Mouse (Mus musculus) cerebellum, adult 2 months (tissue): ENCODE results near the gene Tmem132c. TPM values are rescaled to one million over a fixed set of nuclear protein-coding genes. Genes with fewer than 3 reads are reported as not detected.
A peak's percentile ranks its signal among the peaks of the same experiment; 100 is the strongest.

Experiments
- DNase-seq, 2 experiments: peaks; one replicate each; pipeline ENCODE4 v3.0.0; 2021
- H3K27ac ChIP-seq: fragments of 200-500 bp; 2 replicates; pipeline ENCODE4 v1.5.1; 2012; ENCODE audit warnings: low read length, control low read depth, inconsistent platforms; ENCODE audit not compliant: insufficient read depth
- H3K27me3 ChIP-seq: fragments of 200-500 bp; 2 replicates; pipeline ENCODE4 v1.6.1; 2012; ENCODE audit warnings: inconsistent platforms, mild to moderate bottlenecking, low read length, moderate library complexity; ENCODE audit not compliant: control insufficient read depth, insufficient read depth
- H3K4me1 ChIP-seq: fragments of 200-500 bp; 2 replicates; pipeline ENCODE4 v1.6.1; 2011; ENCODE audit warnings: low read length; ENCODE audit not compliant: control insufficient read depth, insufficient read depth
- H3K4me3 ChIP-seq: fragments of 200-500 bp; replicated peaks from 2 replicates; pipeline ENCODE3; 2011; ENCODE audit warnings: mild to moderate bottlenecking, low read depth, low read length, control low read depth; ENCODE audit not compliant: insufficient read depth
- CTCF ChIP-seq: fragments of 200-500 bp; IDR thresholded peaks from 2 replicates; pipeline ENCODE4 v1.5.1; 2011; ENCODE audit warnings: low read depth, mild to moderate bottlenecking, control low read depth, low read length, moderate library complexity, borderline replicate concordance; ENCODE audit not compliant: insufficient read depth
- POLR2A ChIP-seq: fragments of 200-500 bp; IDR thresholded peaks from 2 replicates; pipeline ENCODE4 v1.6.1; 2011; ENCODE audit warnings: low read length, control low read depth, borderline replicate concordance; ENCODE audit not compliant: insufficient read depth
- WGBS: fragments of 180-500 bp; shearing (Covaris S2); methylation state at CpG from one replicate; pipeline ENCODE4 v1.1.7; 2018; 5-methylcytosine and 5-hydroxymethylcytosine counted together
- polyA plus RNA-seq: library from polyadenylated mRNA; depleted of rRNA; stranded (reverse); fragments of >200 nt; gene quantifications from 2 replicates; pipeline ENCODE4 v1.2.3, GENCODE M21; 2012

Tmem132c gene
- polyA plus RNA-seq, 1 experiment: 14.0 TPM

DNA sequence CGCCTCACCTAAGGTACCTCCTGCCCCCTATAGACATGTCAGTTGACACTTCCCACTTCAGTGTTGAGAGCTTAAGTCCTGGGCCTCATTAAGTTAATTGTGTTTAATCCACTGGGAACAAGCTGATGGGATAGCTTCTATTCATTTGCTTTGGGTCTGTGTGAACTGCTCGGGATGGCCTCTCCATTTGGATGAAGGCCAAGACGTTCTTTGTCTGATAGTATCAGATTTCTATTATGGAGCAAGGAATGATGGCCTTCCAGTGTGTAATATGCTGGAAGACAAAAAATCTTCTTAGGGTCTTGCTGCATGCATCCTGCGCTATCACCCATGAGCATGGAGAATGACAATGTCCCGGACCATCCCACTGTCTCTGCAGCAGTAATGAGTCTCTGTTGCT is 141.0 kb downstream of the Tmem132c start:
- Histone ChIP-seq H3K4me1 (peaks cover 30% of the 10 kb centered on the region), H3K27me3 (no peaks in the 10 kb centered on the region), H3K4me3 (no peak overlapping the region), H3K27ac (no peak overlapping the region)
- WGBS: 81% methylated on average over 5 of the region's 5 CpGs
- DNase-seq: no peak
- TF ChIP-seq CTCF: no peak
- TF ChIP-seq POLR2A: no peak

DNA sequence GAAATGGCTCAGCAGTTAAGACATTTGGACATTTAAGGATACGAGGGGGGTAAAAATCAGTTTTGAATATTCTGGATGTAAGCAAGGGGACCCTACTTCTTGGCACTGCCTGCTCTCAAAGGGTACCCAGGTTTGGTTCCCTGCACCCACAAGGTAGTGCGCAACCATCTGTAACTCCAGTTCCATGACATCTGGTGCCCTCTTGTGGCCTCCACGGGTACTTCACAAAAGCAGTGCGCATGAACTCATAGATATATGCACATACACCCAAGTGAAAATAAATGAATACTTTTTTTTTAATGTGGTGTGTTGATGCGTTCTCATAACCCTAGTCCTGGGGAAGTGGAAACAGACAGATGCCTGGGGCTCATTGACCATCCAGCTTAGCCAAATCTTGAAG is 149.6 kb downstream of the Tmem132c start:
- DNase-seq: no peak
- Histone ChIP-seq H3K4me3 (no peak overlapping the region), H3K27ac (no peak overlapping the region), H3K4me1 (peaks cover 3% of the 10 kb centered on the region; the same call in 1 of the 2 replicates), H3K27me3 (no peaks in the 10 kb centered on the region)
- TF ChIP-seq POLR2A (no peak), CTCF (no peak)
- 93% methylated on average over 5 of the region's 5 CpGs for WGBS

DNA sequence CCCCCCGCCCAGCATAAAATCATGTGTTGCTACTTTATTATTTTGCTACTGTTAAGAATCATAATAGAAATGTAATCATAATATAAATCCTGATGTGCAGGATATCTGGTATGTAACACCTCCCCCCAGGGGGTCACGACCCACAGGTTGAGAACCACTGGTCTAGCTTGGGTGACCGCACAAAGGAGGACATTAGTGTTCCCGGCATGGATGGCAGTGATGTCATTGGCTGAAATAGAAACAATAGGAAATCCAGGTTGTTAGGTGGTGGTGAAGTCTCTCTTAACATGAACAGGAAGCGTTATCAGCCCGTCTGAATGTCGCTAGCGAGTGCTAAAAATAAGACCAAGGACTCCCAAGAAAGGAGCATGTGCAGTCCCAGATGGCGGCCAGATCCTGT is 155.3 kb downstream of the Tmem132c start:
- 75% methylated on average over 9 of the region's 9 CpGs for WGBS
- H3K4me3 ChIP-seq: no peak overlapping the region
- no peaks in the 10 kb centered on the region for H3K27me3 ChIP-seq
- no peak for TF ChIP-seq CTCF
- peaks cover 3% of the 10 kb centered on the region; the same call in 1 of the 2 replicates for H3K4me1 ChIP-seq
- H3K27ac ChIP-seq: no peak overlapping the region
- DNase-seq: no peak

DNA sequence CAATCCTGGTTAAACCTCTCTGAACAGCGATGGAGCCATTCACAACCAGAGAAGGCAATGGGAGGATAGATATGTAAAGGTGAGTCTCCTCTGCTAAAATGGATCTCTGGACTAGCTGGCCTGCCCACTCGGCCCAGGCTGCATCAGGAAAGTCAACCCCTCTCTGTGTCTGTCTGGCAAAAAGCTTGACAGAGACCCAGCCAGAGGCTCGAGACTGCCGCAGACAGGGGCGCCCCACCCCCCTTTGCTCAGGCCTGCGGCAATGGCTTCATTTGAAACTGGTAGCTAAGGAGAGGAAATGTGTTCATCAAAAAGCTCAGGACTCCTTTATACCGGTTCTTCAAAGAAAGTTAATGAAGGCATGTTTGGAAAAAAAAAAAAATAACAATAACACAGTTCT is 156.4 kb downstream of the Tmem132c start:
- no peak overlapping the region for H3K27ac ChIP-seq
- DNase-seq: no peak
- no peak for TF ChIP-seq CTCF
- H3K27me3 ChIP-seq: no peaks in the 10 kb centered on the region
- 54% methylated on average over 7 of the region's 7 CpGs for WGBS
- no peak overlapping the region for H3K4me3 ChIP-seq
- H3K4me1 ChIP-seq: no peaks in the 10 kb centered on the region

DNA sequence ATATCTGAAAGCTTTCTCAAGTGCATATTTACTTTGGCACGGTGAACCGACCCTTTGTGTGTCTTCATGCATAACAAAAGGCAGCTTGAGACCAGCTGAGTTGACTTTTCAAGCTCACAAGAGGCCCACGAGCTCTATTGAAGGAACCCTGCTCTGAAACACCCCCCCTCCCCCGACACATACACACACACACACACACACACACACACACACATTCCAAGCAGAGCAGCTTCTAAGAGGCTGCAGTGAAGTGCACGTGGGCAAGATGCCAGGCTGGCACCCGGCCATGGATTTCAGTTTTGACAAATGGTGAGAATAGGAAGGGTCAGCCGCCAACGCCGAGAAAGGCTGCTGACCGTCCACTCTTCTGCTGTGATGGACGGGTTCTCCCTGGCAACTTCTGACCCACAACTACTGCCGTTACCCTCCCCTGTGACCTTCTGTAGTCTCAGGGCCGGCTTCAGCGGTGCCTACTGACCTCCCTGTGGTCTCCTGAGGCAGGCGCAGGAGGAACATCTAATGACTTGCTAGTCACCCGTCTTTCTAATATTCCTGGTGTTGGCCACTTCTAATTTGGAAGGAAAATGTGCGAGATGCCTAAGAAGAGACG is 163.9 kb downstream of the Tmem132c start:
- no peak overlapping the region for H3K27ac ChIP-seq
- H3K4me1 ChIP-seq: peaks cover 12% of the 10 kb centered on the region; the same call in 1 of the 2 replicates
- peak; percentile 81 for DNase-seq
- TF ChIP-seq POLR2A: no peak
- no peak for TF ChIP-seq CTCF
- H3K27me3 ChIP-seq: no peaks in the 10 kb centered on the region
- 17% methylated on average over 18 of the region's 18 CpGs for WGBS
- H3K4me3 ChIP-seq: no peak overlapping the region

DNA sequence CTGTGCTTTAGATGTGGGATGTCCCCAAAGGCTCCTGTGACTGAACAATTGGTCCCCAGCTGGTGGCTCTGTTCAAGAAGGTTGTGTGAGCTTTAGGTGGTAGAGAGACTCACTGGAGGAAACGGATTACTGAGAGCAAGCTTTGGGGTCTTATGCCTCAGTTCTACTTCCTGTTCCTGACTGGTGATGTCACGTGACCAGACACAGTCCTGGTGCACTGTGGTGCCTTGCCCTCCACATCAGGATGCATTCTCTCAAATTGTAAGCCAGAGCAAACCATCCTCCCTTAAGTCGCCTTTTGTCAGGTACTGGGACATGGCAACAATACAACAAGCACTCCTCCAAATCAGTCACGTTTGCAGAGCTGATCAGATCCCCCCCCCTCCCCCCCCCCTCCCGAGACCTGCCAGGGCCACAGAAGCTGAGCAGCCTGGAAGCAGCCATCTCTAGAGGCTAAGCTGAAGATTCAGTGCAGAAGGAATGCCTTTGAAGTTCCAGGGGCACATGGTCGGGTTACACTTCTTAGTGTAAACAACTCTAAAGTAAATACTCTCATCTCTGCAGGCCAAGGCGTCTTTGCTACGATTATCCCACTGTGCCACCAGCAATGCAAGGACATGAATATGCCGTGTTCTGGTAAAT is 164.5 kb downstream of the Tmem132c start:
- Histone ChIP-seq H3K4me1 (peaks cover 12% of the 10 kb centered on the region; the same call in 1 of the 2 replicates), H3K27ac (no peak overlapping the region), H3K27me3 (no peaks in the 10 kb centered on the region), H3K4me3 (no peak overlapping the region)
- 79% methylated on average over 9 of the region's 9 CpGs for WGBS
- TF ChIP-seq POLR2A (no peak), CTCF (no peak)
- no peak for DNase-seq

DNA sequence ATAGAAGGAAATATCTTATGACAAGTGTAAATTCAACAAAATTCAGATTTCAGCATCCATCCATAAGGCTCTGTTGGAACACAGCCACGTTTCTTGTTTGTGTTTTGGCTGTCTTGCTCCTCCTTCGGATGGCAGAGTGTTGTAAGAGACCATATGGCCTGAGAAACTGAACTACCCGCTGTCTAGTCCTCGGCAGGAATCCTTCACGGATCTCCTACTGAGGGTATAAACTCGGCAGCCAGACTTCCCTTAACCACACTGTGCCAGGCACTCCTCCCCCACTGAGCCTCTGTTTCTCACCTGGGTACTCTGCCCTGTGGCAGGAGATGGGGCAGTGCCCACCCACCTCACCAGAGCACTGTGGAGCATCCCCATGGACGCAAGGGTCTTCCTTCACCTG is 174.9 kb downstream of the Tmem132c start:
- H3K27me3 ChIP-seq: no peaks in the 10 kb centered on the region
- WGBS: 15% methylated on average over 7 of the region's 7 CpGs
- TF ChIP-seq CTCF (no peak), POLR2A (no peak)
- DNase-seq: peak; percentile 64 to 78
- H3K4me3 ChIP-seq: no peak overlapping the region
- peaks cover 12% of the 10 kb centered on the region for H3K4me1 ChIP-seq
- H3K27ac ChIP-seq: no peak overlapping the region; the same call in 1 of the 2 replicates

DNA sequence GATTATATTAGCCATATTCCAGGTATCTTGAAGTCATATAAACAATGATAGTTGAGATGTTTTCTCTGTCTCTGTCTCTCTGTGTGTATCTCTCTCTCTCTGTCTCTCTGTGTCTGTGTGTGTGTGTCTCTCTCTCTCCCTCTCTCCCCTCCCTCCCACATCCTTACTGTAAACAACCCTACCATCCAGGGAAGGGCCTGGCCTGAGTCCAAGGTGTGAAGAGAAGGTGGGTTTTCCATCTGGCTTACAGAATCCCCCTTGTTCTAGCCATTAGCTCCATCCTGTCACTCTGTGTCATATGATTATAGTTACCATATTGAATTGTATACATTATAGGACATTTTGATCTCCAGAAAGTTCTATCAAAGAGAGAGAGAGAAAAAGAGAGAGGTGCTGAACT is 182.3 kb downstream of the Tmem132c start:
- no peak for DNase-seq
- H3K27me3 ChIP-seq: no peaks in the 10 kb centered on the region
- H3K4me3 ChIP-seq: no peak overlapping the region
- TF ChIP-seq POLR2A (no peak), CTCF (no peak)
- H3K4me1 ChIP-seq: no peaks in the 10 kb centered on the region; the same call in 1 of the 2 replicates
- no peak overlapping the region for H3K27ac ChIP-seq
